Mouse (Mus musculus) T-helper 1 cell (primary cell): ENCODE measurements around the gene S1pr5.
"Not testable (repeated sequence)": the region's sequence is repeated elsewhere in the genome, so short reads cannot be mapped to it uniquely, and the experiment has no call there.

ENCODE experiments used
- in situ Hi-C: fragments of 300-600 bp; cut with MboI, MseI; formaldehyde crosslinking; loops from one replicate; pipeline ENCODE4 v1.15.1; 2025; ENCODE audit warnings: high pct_unique_total_duplicates

Gene S1pr5

DNA sequence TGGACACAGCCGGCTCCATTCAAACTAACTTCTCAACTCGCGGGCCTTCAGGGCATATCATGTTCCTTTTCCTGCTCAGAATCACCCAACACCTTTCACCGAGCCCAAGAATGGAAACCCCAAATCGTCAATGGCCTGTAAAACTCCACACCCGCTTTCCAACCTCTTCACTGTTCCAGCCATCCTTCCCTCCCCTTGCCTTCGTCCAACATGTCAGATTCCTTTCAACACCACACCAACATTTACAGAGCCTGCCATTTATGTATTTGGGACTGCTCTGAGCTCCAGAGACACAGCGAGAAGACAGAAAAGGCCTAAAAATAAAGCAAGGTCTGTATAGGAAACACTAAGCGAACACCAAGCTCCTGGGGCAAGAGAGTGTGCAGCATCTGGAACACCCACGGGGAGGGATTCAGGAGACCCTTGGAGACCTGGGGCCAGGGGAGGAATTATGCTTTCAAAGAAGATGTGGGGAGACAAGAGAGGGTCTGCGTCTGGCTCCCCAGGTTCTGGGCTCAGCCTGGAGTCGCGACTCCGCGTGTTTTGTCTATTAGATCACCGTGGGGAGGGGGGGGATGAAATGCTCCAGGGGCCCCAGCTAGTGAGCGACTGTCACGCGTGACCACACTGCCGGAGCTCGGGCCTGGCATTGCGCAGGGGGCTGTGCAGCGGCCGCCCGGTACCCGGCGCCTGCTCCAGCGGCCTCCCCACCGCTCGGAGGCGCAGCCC lies 10.1 kb downstream of the S1pr5 start:
- in situ Hi-C loops, result no loop called here

DNA sequence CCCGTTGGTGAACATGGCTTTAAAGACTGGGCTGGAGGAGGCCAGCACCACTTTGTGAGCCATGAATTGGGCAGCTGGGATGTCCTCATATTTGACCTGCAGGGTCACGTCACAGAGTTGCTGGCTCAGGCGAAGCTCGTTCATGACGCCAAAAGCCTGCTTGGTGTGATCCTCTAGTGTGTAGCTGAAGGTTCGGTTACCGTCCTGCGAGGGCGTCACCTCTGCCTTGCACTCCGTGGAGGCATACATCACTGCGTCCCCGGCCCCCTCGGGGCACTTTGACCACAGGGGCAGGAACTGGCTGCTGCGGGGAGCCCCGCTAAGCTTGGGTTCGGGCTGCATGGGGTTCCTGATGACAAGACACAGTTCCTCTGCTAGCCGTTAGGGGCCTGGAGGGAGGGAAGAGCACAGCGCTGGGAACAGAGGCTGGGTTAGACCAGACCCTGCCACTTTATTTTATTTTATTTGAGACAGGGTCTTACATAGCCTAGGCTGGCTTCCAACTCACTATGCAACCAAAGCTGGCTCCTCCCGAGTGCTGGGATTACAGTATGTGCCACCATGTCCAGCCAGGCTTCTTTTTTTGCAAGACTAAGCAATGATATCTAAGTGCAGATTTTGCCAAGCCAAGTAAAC lies 10.8 kb downstream of the S1pr5 start:
- in situ Hi-C loops, result no loop called here

DNA sequence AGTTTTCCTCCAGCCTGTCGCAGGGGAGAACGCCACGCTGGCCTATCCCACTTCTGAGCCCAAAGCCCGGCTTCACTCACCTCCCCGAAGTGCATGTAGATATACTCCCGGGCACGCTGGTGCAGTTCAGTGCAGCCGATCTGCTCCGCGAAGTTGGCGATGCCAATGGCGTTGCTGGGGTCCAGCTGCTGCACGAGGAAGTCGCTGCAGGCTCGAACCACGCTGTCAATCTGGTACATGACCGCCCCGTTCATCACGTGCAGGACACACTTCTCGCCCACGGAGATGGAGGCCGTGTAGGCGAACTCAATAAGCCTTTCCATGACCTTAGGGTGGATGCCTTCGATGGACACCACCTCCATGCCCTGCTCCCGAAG lies 11.3 kb downstream of the S1pr5 start:
- in situ Hi-C loops, result no loop called here

DNA sequence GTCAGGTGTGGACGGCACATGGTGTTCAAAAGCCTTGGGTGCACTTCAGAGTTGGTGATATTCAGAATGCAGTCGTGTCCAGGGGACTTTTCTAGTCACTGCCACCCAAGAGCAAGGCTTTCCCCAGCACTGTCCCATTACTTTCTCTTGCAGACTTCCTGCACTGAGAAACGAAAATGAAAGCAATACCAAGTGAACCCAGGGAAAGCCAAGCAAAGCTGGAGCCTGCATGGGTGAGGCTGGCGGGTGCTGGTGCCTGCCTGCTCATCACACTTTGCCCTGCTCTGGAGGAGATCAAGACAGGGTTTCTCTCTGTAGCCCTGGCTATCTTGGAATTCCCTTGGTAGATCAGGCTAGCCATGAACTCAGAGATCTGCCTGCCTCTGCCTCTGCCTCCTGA lies 12.9 kb downstream of the S1pr5 start:
- in situ Hi-C loops, result no loop called here

DNA sequence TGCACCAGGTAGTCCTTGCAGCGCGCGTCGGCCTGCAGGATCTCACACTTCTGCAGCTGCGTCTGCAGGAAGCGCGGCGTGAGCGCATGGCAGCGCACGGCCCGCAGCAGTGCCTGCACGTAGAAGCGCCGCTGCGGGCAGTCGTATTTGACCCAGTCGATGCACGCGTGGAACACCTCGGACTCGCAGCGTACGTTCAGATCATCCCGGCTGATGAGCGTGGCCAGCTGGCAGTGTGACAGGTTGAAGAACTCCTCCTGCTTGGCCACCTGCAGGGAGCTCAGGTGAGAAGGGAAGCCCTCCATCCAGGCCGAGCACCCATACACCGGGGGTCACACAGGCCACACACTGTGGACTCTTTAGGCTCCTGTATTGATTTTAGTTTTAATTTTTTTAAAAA lies 14.4 kb downstream of the S1pr5 start:
- in situ Hi-C loops, result no loop called here

DNA sequence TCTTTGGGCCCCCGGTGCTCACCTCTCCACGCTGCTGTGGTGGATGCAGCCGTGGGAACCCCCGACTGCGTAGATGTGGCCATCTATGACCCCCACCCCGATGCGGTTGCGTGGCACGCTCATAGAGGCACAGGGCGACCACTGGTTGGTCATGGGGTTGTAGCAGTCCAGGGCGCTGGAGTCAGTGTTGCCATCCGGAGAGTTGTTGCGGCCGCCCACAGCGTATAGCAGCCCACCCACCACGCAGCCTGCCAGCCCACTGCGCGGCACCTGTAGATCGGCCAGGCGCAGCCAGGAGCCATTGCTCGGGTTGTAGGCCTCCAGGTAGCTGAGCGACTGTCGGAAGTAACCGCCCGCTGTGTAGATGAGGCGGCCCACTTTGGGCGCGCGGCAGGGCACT lies 14.9 kb downstream of the S1pr5 start:
- in situ Hi-C loops, result no loop called here

DNA sequence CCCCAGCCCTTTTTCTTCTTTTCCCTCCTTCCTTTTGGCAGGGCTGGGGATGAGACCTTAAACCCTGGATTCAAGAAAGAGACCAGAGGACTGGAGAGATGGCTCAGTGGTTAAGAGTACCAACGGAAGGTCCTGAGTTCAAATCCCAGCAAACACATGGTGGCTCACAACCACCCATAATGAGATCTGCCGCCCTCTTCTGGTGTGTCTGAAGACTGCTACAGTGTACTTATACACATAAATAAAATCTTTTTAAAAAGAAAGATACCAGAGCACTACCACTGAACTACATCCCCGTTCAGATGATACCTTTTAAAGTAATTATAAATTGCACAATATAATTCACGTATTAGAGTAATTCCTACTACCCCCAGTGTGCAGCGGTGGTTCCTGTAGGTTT lies 15.4 kb downstream of the S1pr5 start:
- in situ Hi-C loops, result no loop called here

DNA sequence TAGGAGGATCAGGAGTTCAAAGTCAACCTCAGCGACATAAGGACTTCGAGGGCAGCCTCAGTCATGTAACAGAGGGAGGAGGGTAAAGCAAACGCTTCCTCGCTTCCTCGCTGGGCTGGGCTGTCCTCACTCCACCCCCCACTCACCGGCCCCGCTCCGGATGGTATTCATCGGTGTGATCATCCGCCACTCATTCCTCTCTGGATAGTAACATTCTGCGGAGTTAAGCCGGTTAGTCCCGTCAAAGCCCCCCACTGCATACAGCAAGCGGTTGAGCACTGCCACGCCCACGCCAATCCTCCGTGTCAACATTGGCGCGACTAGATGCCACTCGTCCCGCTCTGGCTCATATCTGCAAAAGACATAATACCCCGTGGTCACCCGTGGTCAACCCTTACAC lies 16.7 kb downstream of the S1pr5 start:
- in situ Hi-C loops, result no loop called here

DNA sequence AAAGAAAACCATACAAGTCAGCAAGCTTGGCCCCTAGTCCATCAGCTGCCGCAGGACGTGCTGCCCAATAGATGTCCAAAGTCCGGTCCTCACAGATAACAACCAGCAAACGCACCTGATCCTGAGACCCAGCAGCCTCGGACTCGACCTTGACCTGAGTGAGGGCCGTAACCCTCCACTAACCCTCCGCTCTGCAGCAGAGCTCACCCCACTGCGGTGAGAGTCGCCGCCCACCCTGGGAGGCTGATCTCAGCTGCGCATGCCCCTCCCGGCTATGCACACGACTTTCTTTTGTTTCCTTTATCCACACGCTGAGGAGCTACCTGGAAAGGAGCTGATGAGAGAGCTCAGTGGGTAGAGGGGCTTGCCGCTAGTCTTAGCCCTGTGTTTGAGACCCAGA lies 20.9 kb downstream of the S1pr5 start:
- in situ Hi-C loops, result no loop called here

DNA sequence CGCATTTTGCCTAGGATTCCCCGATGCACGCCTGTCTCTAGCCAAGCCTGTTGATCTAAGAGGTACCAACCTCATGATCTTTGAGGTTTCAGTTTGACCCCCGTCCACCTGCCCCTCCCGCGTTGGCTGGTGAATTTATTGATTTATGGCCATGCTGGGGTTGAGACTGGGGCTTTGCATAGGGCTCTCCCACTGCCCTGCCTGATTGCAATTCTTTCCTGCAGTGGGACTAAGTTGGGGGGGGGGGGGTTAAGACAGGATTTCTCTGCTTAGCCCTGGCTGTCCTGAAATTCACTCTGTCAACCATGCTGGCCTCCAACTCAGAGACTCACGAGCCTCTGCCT lies 22.9 kb downstream of the S1pr5 start:
- in situ Hi-C loops, result no loop called here

DNA sequence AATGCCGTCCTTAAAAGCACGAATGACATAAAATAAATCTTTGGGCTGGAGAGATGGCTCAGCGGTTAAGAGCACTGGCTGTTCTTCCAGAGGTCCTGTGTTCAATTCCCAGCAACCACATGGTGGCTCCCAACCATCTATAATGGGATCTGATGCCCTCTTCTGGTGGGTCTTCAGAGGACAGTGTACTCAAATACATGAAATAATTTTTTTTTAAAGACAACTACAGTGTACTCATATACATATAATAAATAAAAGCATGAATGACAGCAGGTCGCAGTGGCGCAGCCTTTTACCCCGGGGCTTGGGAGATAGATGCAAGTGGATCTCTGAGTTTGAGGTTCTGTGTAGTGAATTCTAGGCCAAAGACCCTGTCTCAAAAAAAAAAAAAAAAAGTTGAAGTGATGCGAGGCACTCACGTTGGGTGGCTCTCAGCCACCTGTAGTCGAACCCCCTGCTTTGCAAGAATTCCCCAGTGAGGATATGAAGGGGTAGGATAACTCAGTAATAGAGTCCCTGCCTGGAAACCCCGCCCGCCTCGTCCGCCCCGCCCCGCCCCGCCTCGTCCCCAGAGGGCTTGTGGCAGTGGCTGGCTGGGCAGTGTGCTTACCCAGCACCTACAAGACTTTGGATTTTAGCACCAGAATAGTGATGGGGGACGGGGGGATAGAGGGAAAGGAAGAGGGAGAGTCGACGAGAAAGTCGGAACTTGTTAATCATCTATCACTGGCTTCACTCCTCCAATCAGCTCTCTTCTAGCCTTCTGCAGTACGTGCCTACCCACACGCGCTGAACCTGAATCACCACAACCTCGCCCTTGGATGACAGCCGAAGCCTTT lies 23.4 kb downstream of the S1pr5 start:
- in situ Hi-C loops, result no loop called here

DNA sequence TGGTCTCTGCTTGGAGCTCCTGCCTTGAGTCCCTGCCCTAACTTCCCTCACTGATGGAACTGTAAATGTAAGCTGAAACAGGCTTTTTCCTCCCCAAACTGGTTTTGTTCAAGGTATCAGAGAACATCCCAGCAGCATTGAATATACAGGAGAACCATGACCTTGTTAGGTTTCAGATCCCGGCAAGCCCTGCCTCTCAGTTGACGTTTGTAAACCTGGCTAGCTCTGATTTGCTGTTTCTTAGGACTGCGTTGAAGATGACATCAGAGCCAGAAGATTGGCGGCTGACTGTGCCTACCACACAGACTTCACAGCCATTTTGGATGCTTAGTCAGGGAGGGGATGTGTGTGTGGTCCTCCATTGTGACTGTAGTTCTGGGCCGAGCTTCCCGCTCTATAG lies 24.3 kb downstream of the S1pr5 start:
- in situ Hi-C loops, result no loop called here

DNA sequence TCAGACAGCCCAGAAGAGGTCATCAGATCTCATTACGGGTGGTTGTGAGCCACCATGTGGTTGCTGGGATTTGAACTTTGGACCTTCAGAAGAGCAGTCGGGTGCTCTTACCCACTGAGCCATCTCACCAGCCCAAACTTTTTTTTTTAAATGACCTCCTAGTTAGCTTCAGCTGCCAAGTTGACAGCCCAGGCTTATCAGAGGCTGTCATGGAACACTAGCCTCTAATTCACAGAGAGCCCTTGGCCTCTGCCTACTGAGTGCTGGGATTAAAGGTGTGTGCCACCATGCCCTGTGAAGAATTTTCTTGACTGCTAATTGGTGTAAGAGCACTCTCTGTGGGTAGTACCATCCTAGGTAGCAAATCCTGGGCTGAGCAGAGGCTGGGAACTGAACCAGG lies 24.8 kb downstream of the S1pr5 start:
- in situ Hi-C loops, result not testable (repeated sequence)

DNA sequence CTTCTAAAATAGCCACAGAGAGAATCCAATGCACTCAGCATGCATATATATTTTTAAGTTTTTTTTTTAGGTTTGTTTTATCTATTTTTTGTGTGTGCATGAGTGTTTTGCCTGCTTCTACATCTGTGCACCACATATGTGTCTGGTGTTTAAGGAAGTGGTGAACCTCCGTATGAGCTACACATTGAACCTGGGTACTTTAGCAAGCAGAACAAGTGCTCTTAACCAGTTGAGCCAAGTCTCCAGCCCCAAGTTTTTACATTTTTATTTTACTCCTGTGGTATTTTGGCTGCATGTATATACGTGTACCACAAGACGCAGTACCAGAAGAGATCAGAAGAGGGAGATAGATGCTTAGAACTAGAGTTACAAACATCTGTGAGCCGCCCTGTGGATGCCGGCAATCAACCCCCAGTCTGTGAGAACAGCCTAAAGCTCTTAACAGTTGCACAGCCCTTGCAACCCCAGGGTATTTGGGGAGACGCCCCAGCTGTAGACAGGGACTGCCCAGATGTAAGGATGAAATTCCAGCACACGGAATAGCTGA lies 26.8 kb downstream of the S1pr5 start:
- in situ Hi-C loops, result no loop called here

DNA sequence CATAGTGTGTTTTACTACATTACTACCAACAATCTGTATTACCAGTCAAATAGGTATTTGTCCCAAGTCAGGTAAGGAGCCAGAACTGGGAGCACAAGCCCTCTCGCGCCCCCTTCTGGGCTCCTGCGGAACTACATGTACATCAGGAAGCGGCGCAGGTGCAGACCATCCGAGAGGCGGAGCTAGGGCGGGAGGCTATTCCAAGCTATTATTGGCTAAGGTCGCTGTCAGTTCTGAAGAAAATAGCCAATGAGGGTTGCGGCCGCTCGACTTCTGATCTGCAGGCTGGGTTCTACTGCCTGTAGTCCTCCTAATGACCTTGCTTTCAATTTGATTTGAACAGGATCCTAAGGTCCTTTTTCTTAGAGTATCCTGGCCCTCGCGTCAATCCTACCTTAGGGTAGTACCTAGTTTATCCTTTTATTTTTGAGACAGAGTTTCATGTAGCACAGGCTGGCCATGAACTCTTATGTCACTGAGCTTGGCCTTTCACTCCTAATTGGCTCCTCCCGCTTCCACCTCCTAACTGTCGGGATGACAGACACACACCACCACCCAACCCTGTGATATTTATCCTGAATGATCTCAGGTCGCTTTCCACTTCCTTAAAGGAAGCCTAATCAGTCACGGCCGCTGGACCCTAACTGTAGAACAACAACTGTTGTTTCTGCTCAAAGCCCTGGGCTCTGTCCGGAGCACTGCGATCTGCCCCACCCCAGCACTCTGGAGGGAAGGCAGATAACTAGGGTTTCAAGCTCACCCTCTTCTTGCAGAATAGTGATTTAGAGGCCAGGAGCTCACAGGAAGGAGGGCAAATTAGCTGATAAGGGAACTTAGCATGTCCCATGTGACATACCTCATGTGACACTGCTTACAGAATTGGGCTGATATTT lies 27.5 kb downstream of the S1pr5 start:
- in situ Hi-C loops, result no loop called here

DNA sequence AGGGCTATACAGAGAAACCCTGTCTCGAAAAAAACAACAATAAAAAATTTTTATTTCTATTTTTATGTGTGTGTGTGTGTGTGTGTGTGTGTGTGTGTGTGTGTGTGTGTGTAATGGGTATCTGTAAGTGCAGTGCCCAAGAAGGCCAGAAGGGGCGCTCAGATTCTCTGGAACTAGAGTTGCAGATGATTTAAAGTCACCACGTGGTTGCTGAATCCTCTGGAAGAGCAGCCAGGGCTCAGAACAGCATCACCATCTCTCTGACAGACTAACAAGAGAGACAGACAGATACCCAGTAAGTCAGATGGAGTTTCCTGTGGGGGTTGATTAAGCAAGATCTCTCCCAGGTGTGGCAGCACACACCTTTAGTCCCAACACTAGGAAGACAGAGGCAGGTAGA lies 28.4 kb downstream of the S1pr5 start:
- in situ Hi-C loops, result no loop called here

DNA sequence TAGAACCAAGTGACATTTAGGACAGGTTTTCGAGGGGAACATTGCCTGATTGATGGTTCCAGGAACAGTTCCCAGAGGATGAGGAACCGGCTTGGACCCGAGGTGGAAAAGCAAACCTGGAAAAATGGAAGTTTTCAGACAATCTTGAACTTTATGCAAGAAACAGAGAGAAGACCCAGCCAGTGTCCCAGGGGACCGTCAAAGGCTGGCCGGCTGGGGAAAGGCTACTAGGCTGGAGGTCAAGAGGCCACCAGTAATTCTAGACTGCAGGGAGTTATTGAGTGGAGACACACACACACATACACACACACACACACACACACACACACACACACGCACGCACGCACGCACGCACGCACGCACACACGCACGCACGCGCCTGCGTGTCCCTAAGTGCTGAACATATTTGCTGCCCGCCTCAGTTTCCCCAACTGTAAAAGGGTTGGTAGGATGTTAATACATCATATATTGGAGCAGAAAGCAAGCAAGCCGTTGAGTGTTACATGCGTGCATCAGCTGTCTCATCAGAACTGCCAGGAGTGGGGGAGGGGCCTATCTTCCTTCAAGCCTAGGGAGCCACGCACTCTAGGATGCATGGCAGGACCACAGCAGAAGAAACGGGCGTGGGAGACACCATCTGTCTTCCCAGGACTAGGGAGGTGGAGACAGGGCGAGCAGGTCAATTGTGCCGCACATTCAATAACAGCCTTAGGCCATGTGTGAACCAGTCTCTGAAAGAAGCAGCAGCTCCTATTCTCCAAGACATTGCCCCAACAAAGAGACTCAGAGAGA lies 32.0 kb downstream of the S1pr5 start:
- in situ Hi-C loops, result no loop called here

DNA sequence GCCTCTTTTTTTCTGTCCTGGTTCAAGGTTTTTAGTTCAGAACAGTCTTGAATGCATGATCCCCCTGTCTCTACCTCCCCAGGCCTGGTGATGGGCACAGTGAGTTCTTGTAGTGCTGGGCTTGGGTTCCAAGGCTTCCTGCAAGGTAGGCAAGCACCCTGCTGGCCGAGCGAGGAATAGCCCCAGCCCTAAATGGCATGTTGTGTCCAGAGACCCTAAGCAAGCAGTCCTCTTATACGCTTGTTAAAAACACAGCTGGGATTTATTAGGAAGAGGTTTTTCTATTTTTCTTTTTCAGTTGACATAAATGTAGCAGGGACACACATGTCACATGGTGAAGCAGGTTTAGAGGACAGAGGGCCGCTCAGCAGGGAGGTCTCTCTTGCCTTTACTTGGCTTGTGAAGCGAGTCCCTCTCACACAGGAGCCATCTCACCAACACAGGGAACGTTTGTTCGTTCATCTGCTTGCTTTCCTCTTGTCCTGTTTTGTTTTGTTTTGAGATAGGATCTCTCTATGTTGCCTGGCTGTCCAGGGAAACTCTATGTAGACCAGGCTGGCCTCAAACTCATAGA lies 34.5 kb downstream of the S1pr5 start:
- in situ Hi-C loops, result no loop called here

DNA sequence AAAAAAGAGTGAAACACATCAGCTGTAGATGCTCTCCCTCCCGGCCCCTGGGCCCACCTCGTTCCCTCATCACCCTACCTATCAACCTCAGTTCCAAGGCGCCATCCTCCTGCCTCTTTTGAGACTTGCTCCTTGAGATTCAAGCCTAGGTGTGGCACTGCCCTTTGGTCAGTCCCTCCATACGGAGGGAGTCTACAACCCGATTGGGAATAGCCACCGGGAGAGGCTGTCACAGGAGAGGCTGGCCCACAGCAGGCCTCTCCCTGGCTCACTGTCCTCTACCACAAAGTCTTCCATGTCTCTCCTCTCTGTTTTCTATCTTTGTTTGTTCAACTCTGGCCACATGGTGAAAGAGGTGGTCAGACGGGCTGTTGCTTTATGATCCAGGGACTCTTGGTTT lies 36.6 kb downstream of the S1pr5 start:
- in situ Hi-C loops, result no loop called here

DNA sequence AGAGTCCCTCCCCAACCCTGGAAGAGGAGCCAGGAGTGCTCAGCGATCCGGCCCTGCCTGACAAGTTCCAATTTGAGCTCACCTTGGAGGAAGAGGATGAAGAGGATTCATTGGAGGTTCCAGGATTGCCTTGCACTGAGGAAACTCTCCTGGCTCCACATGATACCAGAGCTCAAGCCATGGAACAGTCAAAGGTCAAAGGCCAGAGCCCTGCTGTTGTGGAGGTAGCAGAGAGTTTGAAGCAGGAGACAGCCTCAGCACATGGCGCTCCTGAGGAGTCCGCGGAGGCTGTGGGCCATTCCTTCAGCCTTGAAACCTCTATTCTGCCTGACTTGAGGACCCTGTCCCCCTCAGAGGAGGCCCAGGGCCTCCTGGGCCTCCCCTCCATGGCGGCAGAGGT lies 37.4 kb downstream of the S1pr5 start:
- in situ Hi-C loops, result no loop called here

DNA sequence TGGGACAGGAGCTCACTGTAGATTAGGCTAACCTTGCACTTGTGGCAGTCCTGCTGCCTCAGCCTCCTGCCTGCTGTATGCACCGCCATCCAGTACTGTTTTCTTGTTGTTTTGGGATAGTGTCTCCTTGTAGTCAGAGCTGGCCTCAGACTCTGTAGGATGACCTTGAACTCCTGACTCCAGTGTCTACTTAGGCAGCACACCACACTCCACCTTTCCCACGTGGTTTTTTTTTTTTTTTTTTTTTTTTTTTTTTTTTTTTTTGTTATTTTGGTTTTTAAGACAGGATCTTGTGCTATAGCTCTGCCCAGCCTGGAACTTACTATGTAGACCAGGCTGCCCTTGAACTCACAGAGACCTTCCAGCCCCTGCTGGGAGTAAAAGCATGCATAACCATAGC lies 39.6 kb downstream of the S1pr5 start:
- in situ Hi-C loops, result no loop called here
